In the genomic region with DNA sequence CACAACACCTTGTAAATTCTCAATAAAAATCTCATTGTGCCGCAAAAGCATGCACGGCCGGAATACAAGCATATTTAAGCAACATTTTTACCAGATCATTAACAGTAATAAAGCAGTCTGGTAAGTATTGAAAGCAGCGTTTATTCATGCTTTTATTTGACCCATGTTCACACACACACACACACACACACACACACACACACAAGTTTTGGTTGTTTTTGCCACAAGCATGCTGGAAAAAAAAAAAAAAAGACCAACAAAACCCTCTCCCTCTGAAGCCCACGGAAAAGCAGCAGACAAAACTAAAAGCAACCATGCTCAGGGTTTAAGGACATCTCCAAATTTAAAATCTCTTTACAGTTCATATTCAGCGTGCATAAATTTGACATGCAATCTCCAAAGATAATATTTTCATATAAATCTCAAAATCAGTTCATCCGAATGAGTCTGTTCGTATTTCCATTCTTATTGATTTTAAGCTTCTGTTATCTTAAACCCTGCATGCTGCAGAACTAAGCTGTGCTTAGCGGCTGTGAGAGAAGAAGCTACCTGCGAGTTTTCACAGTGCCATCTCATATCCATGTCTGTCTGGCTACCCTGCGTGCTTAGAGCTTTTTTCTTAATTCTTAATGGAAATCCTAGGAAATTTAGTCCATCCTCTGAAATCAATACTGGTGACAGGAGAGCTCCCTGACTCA, we compare ENCODE assay signal across 9 mouse cellular contexts.
A peak's percentile ranks its signal among the peaks of the same experiment; 100 is the strongest.
DNase-seq lines count a peak whose midpoint lies in the region; ATAC-seq and TF ChIP-seq lines count a peak whose summit lies in the region.
"Had no signal": no experiment of that assay in that cellular context is flagged by ENCODE, and none has a peak within 500 bp of the region (broad histone marks: within the 10 kb centered on the region; RNA-seq: fewer than 3 reads in every experiment).

No protein-coding gene starts in this region.

- ATAC-seq in heart, embryonic 13.5 days (ENCODE audit: extremely low read depth, insufficient number of reproducible peaks, low FRiP score, low TSS enrichment) = no peak
- ATAC-seq in forebrain, postnatal 0 days = no peak; the same call in 1 of the 2 replicates

- no peak for DNase-seq in heart, postnatal 25 days (ENCODE audit: low spot score)
- no peak for DNase-seq in forebrain, postnatal 0 days
- no peak for DNase-seq in midbrain, embryonic 10.5 days (ENCODE audit: low spot score)
- no peak for DNase-seq in testis, postnatal 10 days (ENCODE audit: low spot score)
- no peak for DNase-seq in ovary, adult 18-20 months (ENCODE audit: low spot score)
- no peak for DNase-seq in spleen, adult 18-20 months

- TF ChIP-seq POLR2A in cortical plate, adult 2 months (IDR thresholded peaks at IDR 0.05; ENCODE audit: extremely low read depth, insufficient read depth, low read length) = no peak

- peak overlapping the region; percentile 41 for H3K4me3 ChIP-seq in heart, embryonic 13.5 days
- peak overlapping the region; percentile 25 for H3K4me3 ChIP-seq in cortical plate, adult 2 months (ENCODE audit: insufficient read depth, low read length)
- H3K4me3 ChIP-seq in forebrain, postnatal 0 days (ENCODE audit: low read depth, low read length) = peak overlapping the region; percentile 35
- H3K4me3 ChIP-seq in midbrain, embryonic 10.5 days = peak overlapping the region; percentile 49

- peaks cover 3% of the 10 kb centered on the region; the same call in 1 of the 2 replicates for H3K4me1 ChIP-seq in heart, embryonic 13.5 days
- H3K4me1 ChIP-seq in cortical plate, adult 2 months (ENCODE audit: control insufficient read depth, insufficient read depth, low read length) = no peaks in the 10 kb centered on the region
- H3K4me1 ChIP-seq in forebrain, postnatal 0 days (ENCODE audit: insufficient read depth) = no peaks in the 10 kb centered on the region
- peaks cover 22% of the 10 kb centered on the region for H3K4me1 ChIP-seq in midbrain, embryonic 10.5 days

- H3K9ac ChIP-seq in heart, embryonic 13.5 days = no peak overlapping the region
- peak overlapping the region; percentile 44 for H3K9ac ChIP-seq in forebrain, postnatal 0 days

- 58% methylated on average over 11 of the region's 11 CpGs for WGBS in heart, embryonic 13.5 days
- WGBS in forebrain, postnatal 0 days = 29% methylated on average over 11 of the region's 11 CpGs
- 62% methylated on average over 11 of the region's 11 CpGs for WGBS in midbrain, embryonic 10.5 days

- no peak for TF ChIP-seq CTCF in cortical plate, adult 2 months (IDR thresholded peaks at IDR 0.05; ENCODE audit: extremely low read depth, insufficient read depth, low read length)
- TF ChIP-seq CTCF in forebrain, postnatal 0 days (IDR thresholded peaks at IDR 0.05; ENCODE audit: low read depth) = no peak

- H3K27me3 ChIP-seq in heart, embryonic 13.5 days (replicated peaks) = no peaks in the 10 kb centered on the region
- no peaks in the 10 kb centered on the region for H3K27me3 ChIP-seq in forebrain, postnatal 0 days (ENCODE audit: insufficient read depth, low read length)
- H3K27me3 ChIP-seq in midbrain, embryonic 10.5 days (ENCODE audit: low read depth, poor library complexity, severe bottlenecking) = no peaks in the 10 kb centered on the region
- H3K27me3 ChIP-seq: CH12.LX had no signal

- intact Hi-C loops in heart, postnatal 25 days (cut with DNase I) = no loop called here

- peak overlapping the region; percentile 67 for H3K4me2 ChIP-seq in heart, embryonic 13.5 days
- H3K4me2 ChIP-seq in forebrain, postnatal 0 days (ENCODE audit: low read depth) = peak overlapping the region; percentile 48

- H3K27ac ChIP-seq in heart, embryonic 13.5 days (replicated peaks) = no peak overlapping the region
- peak overlapping the region; percentile 91; the same call in 1 of the 2 replicates for H3K27ac ChIP-seq in cortical plate, adult 2 months (ENCODE audit: insufficient read depth, low read length)
- peak overlapping the region; percentile 84 for H3K27ac ChIP-seq in forebrain, postnatal 0 days (ENCODE audit: low read depth, low read length)
- H3K27ac ChIP-seq in midbrain, embryonic 10.5 days (replicated peaks) = peak overlapping the region; percentile 80

- no peaks in the 10 kb centered on the region for H3K9me3 ChIP-seq in heart, embryonic 13.5 days
- H3K9me3 ChIP-seq in forebrain, postnatal 0 days (ENCODE audit: low read length) = no peaks in the 10 kb centered on the region
- no peaks in the 10 kb centered on the region for H3K9me3 ChIP-seq in midbrain, embryonic 10.5 days (replicated peaks)

- no peaks in the 10 kb centered on the region for H3K36me3 ChIP-seq in heart, embryonic 13.5 days
- no peaks in the 10 kb centered on the region for H3K36me3 ChIP-seq in forebrain, postnatal 0 days (ENCODE audit: insufficient read depth)
- H3K36me3 ChIP-seq in midbrain, embryonic 10.5 days = no peaks in the 10 kb centered on the region
